Mouse (Mus musculus): ENCODE measurements at regions not wholly inside any gene's neighbourhood (a gene's known extent, or its start where the extent isn't known, plus 50 kb on each side); places are given as distances from the start of the nearest gene placed in this dataset.

DNA sequence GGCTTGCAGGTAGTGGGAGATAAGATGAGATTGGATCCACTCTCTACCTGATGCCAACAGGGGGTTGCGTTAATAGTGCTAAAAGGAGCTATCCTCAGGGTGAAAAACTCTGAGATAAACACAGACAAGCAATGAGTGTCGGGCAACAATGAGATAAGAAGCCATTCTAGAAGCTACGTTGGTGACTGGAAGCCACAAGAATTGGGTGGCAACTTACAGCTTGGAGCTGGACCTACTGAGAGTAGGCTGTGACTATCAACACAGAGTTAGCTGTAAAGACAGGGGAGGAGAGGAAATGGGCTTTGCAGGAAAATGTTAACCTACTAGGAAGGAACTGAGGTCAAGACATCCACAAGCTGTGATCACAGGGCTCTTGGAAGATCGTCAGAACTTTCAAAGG, 388.9 kb upstream of the Hnrnpa3 start:
- intact Hi-C loops (cut with DNase I): no loop called here
- DNase-seq: no peak

GRCm38 (mm10) chr2:75287900-75288299, 371.2 kb upstream of the Hnrnpa3 start:
- no peak for DNase-seq
- intact Hi-C loops (cut with DNase I): no loop called here

GRCm38 (mm10) chr2:75291674-75292073, 367.4 kb upstream of the Hnrnpa3 start:
- intact Hi-C loops (cut with DNase I): no loop called here
- no peak for DNase-seq

DNA sequence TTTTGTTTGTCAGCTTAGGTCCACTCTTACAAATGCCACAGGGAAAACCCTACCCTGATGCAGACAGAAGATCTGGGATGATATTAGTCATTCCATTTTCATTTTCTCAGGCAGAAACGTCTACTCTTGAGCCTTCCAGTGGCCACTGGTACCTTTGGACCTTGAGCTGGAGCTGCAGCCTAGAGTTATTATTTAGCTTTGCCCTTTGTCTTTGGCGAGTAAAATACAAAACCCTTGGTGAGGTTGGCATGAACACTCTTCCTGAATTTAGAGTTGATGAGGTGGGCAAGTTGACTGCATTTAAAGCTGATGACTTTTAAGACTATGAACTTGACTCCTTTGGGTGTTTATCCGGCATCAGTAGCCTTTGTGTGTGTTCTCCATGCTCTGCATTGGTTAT, 352.2 kb upstream of the Hnrnpa3 start:
- no peak for DNase-seq

DNA sequence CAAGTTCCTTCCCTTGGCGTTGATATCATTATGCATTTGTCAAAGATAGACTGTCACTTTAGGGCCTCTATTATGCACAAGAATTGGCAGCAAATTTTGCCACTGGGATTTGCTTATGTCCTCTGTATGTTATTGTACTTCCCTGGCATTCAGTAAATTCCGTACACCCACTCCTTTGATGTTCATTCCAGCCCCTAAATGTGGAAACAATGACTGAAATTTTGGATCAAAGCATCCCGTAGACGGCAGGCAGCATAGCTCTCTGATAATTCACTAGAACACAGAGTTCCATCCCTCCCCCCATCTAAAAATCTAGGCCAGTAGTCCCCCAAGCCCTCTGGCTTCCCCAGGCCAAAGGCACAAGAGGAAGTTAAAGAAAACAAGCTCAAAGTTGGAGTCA, 347.9 kb upstream of the Hnrnpa3 start:
- DNase-seq: no peak
- intact Hi-C loops (cut with DNase I): loop anchor here (5.0 to 10.0 kb wide), 2 partner anchors 274 to 614 kb away; partner anchors contain the start of gene Hoxd9

More for the DNA sequence above, 352.2 kb upstream of the Hnrnpa3 start:
- intact Hi-C loops (cut with DNase I): no loop called here

GRCm38 (mm10) chr2:75312246-75312645, 346.8 kb upstream of the Hnrnpa3 start:
- peak in 1 of 2 experiments; percentile 13 for DNase-seq
- intact Hi-C loops (cut with DNase I): loop anchor here (5.0 to 10.0 kb wide), 2 partner anchors 273 to 615 kb away; partner anchors contain the start of gene Hoxd9

- DNase-seq: no peak
- intact Hi-C loops (cut with DNase I): loop anchor here (5.0 to 10.0 kb wide), 2 partner anchors 163 to 269 kb away; no protein-coding TSS in a partner anchor
Observed at GRCm38 (mm10) chr2:75315341-75315740, 343.7 kb upstream of the Hnrnpa3 start.

GRCm38 (mm10) chr2:75318190-75318589, 340.9 kb upstream of the Hnrnpa3 start:
- no peak for DNase-seq
- intact Hi-C loops (cut with DNase I): loop anchor here (5.0 to 10.0 kb wide), 2 partner anchors 166 to 267 kb away; no protein-coding TSS in a partner anchor

DNA sequence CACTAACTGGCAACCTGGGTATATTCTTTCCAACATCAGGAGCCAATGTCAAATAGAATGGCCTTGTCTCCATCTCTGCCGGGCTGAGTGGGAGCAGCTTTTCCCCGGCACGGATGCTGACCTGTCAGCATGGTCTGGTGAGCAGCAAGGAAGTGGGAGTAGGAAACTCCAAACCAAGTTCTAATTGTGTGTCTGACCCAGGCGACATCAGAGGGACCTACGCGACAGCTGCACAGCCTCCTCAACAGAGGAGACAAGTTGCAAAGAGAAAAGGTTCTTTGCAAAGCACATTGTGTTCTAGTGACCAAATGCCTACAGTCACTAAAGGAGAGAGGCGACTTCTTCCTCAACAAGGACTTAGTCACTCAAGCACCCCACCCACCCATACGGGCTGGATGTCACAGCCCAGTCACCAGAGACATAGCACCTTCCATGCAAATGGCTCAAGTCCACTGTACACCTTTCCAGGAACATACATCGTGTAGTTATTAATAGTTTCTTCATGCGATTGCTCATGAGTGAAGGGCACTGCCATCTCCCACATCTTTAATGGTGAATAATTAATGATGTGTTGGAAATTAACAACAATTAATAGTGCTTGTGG, 334.8 kb upstream of the Hnrnpa3 start:
- DNase-seq: no peak
- intact Hi-C loops (cut with DNase I): no loop called here

GRCm38 (mm10) chr2:75329598-75329997, 329.5 kb upstream of the Hnrnpa3 start:
- intact Hi-C loops (cut with DNase I): loop anchor here (5.0 kb wide), 1 partner anchor 67 kb away; no protein-coding TSS in a partner anchor
- no peak for DNase-seq

DNA sequence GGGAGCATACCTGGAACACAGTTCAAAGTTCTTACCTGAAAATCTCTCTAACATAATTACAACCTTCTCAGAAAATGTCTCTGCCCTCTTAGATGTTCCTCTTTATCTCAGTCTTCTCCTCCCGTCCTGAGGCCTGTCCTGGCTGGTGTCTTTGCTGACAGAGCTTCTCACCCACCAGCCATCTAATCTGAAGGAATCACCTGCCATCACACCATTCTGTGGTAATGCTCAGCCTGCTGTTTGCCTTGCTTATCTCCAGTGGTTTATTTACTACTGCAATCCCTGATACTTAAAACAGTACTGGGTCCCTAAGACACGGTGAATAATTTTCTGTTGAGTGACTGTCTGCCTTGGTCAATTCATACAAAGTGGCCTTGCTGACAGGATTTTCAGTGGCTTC, 317.8 kb upstream of the Hnrnpa3 start:
- intact Hi-C loops (cut with DNase I): no loop called here
- no peak for DNase-seq

DNA sequence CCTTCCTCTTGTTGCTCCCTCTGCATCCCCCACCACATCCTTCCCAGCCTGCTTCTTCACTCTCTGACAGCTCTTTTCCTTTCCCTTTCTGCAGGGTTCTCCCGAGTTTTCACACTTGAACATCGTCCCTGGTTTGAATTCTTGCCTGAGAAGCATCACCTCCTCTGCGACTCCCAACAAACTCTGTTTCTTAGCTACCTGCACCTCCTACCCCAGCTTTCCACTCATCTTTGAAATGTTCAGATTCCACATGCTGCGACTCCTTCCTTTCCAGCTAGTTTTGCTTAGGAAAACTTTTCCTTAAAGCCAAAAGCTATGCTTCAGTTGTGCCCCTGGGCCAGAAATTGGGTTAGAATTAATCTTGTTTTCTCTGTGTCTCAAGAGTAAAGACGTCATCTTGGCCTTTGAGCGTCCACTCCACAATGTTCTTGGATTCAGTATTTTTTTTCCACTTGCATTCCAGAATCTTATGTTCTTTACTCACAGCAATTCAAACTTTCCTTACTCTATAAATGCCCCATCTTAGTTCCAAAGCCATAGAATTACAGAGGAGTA, 317.3 kb upstream of the Hnrnpa3 start:
- intact Hi-C loops (cut with DNase I): no loop called here
- no peak for DNase-seq

- intact Hi-C loops (cut with DNase I): no loop called here
- no peak for DNase-seq
Observed at GRCm38 (mm10) chr2:75350902-75351301, 308.2 kb upstream of the Hnrnpa3 start.

DNA sequence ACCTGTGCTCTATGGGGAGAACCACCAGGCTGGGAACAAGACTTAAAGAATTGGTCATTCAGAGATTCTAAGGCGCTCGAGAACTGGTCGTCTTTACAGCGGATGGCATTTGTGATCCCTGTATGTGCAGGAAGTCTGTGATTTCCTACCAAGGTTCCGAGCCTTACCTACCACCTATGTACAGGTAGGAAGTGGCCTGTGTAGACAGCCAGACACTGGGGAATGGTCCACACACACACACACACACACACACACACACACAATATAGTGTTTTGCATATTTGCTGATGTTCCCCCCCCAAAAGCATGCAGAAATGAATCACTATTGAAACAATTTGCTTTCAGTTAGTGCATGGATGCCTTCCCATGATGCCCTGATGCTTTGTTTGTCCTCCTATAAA, 307.1 kb upstream of the Hnrnpa3 start:
- no peak for DNase-seq
- intact Hi-C loops (cut with DNase I): no loop called here

DNA sequence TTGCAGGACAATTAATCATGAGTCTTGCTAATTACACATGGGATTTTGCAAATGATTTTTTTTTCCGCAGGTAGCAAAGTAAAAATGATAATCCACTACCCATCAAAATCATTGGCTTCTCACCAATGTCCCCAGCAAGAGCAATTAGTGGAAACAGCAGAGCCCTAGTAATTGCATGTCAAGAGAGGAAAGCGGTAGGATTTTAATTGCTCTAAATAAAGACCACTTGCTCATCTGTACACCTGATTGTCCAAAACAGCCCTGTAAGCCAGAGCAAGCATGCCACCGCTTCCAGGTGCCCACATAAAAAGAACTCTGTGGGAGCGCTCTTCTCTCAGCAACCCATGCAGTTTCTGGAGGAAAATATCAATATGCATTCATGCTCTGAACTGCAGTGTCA, 306.5 kb upstream of the Hnrnpa3 start:
- intact Hi-C loops (cut with DNase I): no loop called here
- no peak for DNase-seq

DNA sequence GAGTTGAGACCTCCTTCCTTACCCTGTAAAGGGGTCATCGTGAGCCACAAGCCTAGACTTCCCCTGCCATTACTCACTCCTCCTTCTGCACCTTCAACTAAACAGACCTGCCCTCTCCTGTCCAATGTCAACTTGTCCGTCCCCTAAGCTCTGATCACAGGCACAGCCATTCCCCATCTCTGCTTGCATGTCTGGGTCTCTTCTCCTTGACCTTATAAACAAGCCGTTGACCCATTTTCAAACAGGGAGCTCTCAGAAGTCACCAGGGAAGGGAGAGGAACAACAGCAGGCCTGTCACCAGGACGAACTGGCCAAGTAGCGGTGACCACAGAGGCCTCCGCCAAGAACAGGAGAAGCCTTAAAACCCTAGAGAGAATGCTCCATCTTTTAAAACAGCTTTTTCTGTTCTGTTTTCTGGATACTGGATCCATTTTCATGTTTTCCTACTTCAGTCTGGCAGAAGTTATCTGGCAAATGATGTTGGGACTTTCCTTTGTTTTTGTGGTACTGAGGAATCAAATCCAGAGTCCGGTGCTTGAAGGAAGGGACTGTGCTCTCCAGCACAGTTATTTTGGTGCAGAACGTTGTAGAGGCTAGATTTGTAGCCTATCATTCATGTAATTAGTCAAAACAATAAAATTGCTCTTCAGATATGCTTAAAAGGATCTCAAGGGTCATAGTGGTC, 302.2 kb upstream of the Hnrnpa3 start:
- peak; percentile 16 to 31 for DNase-seq
- intact Hi-C loops (cut with DNase I): no loop called here

DNA sequence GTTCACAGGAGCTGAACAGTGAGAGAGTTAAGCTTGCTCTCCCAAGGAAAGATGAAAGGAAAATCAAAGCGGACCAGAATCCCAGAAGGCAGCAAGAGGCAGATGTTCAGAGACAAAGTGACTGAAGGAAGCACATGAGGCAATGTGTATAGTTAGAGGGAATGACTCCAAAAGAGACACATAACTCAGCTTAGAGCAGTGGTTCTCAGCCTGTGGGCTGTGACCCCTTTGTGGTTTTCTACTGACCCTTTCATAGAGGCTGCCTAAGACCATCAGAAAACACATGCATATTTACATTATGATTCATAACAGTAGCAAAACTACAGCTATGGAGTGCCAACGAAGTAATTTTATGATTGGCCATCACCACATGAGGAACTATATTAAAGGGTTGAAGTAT, 301.5 kb upstream of the Hnrnpa3 start:
- DNase-seq: no peak
- intact Hi-C loops (cut with DNase I): no loop called here

DNA sequence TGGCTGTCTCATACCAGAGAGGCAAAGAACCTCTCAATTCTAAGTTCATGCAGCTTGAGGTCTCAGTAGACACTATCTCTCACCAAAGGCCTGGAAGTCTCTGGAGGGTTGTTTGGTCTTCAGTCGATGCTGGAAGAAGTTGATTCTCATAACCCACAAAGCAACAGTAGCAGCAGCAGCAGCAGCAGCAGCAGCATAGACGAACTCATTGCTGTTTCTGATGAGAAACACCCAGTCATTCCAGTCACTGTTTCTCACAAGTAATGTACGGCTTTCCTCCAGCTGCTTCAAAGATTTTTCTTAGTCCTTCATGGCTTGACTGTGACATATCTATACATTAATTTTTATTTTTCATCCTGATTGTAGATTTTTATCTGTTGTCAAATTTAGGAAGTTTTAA, 298.1 kb upstream of the Hnrnpa3 start:
- no peak for DNase-seq
- intact Hi-C loops (cut with DNase I): no loop called here

- intact Hi-C loops (cut with DNase I): no loop called here
- DNase-seq: no peak
Observed at GRCm38 (mm10) chr2:75376666-75377065, 282.4 kb upstream of the Hnrnpa3 start.

GRCm38 (mm10) chr2:75385551-75386263, 273.4 kb upstream of the Hnrnpa3 start:
- intact Hi-C loops (cut with DNase I): no loop called here
- no peak for DNase-seq

- intact Hi-C loops (cut with DNase I): no loop called here
- DNase-seq: no peak
Observed at GRCm38 (mm10) chr2:75386636-75387035, 272.4 kb upstream of the Hnrnpa3 start.
